Mouse (Mus musculus) T-helper 1 cell (primary cell): ENCODE measurements around the gene Cnn1.
"Not testable (repeated sequence)": the region's sequence is repeated elsewhere in the genome, so short reads cannot be mapped to it uniquely, and the experiment has no call there.

Experiments
- in situ Hi-C: fragments of 300-600 bp; cut with MboI, MseI; formaldehyde crosslinking; loops from one replicate; pipeline ENCODE4 v1.15.1; 2025; ENCODE audit warnings: high pct_unique_total_duplicates

The Cnn1 gene

DNA sequence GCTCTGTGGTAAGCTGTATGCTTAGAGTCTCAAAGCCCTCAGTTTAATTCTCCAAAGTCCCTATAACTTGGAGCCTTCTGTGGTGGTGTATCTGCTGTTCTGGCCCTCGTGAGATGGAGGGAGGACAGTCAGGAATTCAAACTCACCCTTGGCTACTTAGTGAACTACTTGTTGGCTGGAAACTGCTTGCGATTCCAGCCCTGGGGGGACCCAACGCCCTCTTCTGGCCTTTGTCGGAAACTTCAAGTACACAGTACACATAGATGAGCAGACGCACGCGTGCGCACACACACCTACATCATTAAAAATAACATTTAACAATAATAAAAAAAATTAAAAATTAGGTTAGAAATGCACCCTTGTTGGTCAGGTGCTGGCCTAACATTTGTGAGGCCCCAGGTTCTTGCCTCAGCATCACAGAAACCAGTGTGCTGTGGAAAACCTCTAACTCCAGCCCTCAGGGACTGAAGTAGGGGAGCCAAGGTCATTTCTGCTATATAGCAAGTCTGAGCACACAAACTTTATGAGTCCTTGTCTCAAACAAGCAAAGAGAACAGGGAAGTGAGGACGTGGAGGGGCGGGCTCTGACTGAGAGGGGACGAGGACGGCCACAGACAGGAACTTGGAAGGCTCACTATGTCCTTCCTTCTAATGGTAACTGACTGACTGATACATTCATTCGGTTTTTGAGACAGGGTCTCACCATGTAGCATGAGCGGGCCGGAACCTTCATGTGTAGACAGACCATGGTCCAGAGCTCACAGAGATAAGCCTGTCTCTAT is 26.4 kb downstream of the Cnn1 start:
- in situ Hi-C loops = no loop called here

DNA sequence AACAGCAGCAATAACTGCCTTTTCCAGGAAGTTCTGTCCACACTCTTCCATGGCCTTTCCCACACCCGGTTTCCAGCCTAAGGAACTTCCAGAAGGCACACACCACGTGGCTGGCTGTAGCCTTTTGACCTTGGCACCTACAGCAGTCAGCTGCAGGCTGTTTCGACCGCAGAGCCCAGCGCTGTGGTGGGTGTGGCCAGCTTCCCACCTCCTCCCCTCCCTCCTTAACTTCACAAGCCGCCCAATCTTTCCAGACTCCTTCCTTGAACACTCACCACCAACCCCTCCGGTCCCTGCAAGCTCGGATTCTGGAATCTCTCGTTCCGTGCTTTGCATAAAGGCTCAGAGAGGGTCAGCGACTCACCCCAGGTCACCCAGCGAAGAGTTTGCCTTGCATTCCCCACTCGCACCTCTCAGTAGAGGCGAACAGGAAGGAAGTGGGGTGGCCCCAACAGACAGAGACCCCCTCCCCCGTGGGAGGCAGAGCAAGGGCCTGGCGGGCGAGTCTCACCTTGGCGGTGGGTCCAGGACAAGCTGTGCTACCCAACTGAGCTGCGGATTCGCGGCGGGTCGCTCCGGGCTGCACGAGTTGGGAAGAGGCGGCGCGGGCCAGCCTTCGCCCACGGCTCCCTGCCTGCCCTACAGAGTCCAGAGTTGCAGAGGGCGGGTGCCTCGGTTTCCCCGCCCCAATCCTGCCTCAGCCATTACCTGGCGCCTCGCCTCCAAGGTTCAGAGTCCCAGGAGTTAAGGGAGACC is 32.4 kb downstream of the Cnn1 start:
- in situ Hi-C loops = no loop called here

DNA sequence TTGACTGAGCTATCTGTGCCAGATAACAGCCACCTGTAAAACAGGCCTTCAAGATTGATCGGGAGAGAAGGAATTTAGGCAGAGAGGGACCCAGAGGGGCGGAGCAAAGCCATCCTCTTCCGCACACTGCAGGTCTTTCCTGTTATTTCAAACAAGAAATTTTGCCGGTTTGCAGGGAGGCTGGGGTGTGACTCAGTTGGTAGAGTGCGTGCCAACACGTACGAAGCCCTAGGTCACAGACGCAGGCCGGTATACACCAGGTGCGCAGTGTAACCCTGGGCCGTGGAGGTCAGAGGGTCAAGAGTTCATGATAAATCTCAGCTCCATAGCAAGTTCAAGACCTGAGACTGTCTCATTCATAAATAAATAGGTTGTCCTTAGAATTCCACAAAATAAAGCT is 33.2 kb downstream of the Cnn1 start:
- in situ Hi-C loops = no loop called here

DNA sequence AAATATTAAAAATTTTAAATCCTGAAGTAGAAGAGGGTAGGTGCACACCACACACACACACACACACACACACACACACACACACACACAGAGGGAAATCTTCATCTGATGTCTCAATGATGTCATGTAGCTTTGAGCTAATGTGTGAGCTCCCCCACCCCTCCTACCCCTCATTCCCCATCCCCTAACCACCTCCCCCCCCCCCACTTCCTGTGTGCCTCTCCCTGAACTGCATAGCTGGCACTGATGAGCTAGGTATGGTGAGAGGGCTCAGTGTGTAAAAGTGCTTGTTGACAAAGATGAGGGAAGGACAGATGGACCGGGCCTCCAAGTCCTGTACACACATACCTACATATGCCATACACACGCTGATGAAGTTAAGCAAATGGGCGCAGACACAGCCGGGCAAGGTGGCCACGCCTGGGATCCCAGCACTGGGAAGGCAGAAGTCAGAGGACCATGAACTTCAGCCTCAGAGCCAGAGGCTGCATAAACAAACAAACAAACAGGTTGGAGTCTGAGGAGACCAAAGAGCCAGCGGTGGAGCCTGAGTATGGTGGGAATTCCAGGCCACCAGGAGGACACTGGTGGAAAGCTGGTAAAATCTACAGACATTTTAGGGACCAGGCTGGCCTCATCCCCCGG is 35.4 kb downstream of the Cnn1 start:
- in situ Hi-C loops = no loop called here

DNA sequence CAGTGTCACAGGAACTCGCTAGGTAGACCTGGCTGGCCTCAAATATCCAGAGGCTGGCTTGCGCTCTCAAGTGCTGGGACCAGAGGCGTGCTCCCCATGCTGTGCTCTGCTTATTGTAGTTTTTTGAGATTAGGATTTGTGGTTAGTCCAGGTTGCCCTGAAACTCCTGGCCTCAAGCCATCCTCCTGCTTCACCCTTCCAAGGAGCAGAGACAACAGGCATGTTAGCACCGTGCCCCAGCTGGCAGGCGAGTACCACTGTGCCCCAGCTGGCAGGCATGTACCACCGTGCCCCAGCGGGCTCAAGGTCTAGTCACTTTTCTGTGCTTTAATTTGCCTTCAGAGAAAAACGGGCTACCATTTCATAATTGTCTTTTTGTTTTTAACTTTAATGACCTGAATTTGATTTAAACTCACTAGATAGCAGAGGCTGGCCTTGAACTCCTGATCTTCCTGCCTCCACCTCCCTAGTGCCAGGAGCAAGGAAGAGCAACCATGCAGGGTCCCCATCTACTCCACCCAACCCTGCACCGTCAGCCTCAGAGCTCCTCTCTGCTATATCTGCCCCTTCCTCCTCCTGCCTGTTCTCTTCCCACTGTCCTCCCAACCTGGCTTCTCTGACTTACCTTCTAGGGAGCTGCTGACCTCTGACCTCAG is 36.1 kb downstream of the Cnn1 start:
- in situ Hi-C loops = no loop called here

DNA sequence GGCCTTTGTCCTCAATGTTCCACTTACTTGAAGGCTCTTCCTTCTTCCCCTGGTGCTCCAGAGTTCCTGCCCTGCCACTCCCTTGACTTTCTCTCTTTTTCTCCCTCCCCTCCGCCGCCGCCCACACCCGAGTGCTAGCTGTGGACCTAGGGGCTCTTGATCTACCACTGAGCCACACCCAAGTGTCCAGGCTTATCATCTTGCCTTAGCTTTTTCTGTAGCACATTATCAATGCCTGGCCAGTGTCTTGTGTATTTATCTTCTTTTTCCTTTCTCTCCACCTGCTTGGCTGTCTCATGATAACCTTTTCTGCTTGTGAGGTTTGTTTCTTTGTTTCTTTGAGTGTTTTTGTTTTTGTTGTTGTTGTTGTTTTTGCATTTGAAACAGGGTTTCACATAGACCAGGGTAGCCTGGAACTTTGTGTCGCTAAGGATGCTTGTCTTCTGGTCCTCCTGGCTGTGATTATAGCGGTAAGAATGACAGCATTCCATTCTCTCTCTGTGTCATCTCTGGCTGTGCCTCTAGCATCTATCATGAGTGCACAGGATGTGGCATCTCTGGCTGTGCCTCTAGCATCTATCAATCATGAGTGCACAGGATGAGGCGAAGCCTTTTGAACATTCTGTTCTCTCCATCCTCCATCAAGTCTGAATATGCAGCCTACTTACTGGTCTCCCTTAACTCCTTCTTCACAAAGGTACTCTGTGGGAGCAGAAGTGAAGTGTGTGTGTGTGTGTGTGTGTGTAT is 36.8 kb downstream of the Cnn1 start, which contains the start of gene Acp5:
TSS of gene Acp5 (minus strand) at position 68 of the 747 bp plus-strand sequence.
- in situ Hi-C loops = no loop called here

DNA sequence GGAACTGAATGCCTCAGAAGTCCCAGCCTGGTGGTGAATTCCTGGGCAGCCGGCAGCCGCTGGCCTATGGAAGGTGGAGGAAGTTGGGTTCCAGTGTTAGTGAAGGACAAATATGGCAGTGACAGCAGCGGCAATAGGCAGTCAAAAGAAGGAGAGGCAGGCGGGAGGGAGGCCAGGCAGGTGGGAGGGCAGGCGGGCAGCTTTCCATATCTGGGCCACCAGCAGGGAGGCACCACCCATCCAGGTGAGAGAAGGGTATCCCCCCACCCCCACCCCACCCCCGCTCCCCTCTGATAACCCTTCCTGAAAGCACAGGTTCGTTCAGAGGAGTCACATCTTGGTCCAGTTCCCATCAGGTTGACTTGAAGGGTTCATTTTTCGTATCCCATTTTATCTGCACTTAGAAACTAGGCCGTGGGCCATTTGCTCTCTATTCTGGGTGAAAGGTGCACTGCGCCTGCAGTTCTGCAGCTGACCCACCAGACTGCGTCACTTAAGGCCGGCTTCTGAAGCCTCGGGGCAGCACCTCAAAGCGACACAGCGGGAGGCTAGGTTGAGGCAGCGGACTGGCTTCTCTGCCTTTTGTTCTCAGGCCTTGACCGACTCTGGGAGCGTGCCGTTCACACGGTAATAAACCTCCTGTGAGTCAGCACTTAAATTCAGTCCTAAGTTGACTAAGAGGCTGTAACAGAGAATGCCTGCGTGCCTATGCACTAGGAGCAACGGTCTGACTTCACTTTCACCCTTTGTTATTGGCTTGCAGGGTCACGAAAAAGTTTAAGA is 37.9 kb downstream of the Cnn1 start:
- in situ Hi-C loops = no loop called here

DNA sequence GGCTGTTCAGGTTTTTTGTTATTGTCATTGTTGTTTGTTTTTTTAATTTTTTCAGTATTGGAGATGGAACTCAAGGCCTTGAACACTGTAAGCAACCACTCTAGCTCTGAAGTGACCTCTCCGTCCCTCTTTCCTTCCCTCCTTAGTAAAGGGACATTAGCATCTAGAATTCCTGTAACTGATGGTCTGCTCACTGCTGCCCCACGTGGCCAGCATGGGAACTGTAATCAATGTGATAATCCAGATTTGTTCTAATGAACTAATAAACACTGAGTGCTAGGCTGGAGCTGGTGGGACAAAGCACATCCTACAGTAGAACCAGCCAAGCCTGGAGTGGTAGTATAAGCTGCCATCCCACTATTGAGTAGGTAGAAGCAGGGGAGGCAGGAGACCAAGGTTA is 39.5 kb downstream of the Cnn1 start:
- in situ Hi-C loops = no loop called here

DNA sequence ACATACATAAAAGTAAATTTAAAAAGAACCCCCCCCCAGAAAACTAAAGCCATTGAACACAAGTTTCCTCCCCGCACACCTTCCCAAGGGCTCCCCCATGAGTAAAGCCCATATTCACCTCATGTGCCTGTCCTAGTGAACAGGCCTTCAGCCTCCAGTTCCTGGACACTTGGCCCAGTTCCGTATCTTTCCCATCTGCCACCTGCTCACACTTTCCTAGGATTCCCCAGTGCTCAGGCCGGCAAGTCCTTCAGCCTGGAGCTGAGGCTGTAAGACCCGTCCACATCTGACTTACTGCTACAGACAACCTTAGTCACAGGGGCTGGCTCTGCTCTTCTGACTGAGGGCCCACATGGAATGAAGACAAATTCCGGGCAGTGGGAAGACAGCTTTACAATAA is 40.7 kb downstream of the Cnn1 start:
- in situ Hi-C loops = loop anchor here (5.0 kb wide), 1 partner anchor 162 kb away; no protein-coding TSS in a partner anchor

DNA sequence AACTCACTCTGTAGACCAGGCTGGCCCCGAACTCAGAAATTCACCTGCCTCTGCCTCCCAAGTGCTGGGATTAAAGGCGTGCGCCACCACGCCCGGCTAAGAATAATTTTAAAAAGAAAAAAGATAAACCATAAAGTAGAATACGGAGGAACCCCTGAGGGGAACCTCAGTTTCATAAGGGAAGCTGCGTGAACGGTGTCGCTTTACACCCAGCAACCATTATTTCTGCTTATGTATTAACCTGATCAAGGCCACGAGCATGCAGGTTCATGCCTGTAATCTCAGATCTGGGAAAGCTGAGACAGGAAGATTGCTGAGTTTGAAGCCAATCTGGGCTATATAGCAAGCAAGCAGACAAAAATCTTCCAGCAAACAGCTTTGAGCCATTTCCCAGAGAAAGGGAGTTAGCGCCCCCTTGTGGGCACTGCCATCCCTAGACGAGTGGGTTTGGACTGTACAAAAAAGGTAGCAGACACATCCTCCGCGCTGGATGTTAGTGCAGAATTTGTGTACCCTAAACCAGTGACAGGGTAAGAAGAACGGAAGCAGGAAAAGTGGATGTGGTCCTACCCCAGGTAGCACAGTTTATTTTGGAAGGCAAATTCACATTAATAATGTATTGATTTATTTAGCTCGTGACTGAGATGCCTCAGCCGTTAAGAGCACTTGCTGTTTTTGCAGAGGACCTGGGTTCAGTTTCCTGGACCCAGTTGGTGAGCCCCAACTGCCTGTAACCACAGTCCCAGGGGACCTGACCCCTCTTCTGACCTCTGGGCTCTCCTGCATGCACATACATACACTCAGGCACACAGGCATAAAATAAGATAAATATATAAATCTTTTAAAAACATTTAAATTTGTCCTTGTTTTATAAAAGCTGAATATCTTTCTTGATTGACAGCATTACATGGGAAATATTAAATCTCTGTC is 44.4 kb downstream of the Cnn1 start:
- in situ Hi-C loops = loop anchor here (5.0 kb wide), 1 partner anchor 166 kb away; no protein-coding TSS in a partner anchor

DNA sequence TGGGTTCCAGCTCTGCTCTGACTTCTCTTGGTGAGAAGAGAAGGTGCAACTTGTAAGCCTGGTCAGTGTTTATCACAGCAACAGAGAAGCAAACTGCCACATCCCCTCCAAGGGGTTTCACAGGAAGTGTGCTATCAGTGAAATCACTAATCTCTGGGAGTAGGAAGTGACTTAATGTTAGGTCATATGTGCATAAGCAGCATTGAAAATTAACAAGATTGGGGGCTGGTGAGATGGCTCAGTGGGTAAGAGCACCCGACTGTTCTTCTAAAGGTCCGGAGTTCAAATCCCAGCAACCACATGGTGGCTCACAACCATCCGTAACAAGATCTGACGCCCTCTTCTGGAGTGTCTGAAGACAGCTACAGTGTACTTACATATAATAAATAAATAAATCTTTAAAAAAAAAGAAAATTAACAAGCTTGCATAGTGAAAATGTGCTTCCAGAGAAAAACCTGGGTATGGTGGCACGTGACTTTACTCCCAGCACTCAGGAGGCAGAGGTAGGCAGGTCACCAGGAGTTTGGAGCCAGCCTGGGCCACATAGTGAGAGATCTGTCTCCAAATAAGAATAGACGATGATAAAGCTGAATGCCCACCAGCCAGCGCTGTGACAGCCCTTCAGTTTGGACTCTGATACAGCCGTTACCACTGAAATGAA is 45.4 kb downstream of the Cnn1 start:
- in situ Hi-C loops = loop anchor here (5.0 kb wide), 1 partner anchor 167 kb away; no protein-coding TSS in a partner anchor

DNA sequence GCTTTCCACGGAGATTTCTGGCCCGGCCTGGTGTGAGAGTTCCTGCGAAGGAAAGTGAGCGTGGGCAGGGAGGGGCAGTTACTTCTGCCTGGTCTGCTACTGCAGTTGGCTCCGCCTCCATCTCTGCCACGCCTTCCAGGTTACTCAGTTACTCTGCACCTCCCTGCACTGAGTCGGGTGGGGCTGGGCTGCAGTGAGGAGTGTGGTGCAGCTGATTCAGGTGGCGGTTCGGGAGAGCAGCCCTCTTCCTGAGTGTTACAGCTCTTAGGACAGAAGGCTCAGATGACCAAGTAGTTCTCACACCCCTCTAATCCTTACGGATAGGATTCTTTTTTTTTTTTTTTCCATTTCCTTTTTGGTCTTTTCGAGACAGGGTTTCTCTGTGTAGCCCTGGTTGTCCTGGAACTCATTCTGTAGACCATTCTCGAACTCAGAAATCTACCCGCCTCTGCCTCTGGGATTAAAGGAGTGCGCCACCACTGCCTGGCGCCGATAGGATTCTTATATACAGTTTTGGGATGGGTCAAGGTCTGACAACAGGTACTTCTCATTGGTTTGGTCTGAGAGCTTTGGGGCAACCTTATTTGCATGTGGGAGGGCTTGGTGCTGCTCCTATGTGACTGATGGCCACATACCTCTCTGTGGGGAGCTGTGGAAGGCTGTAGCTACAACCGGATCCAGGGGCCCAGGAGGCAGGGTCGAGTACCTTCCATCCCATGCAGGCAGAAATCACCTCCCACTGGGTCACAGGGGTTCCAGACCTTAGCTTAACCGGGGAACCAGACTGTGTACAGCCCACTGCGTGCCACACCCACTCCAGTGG is 50.6 kb downstream of the Cnn1 start:
- in situ Hi-C loops = loop anchor here (5.0 kb wide), 1 partner anchor 82 kb away; no protein-coding TSS in a partner anchor

DNA sequence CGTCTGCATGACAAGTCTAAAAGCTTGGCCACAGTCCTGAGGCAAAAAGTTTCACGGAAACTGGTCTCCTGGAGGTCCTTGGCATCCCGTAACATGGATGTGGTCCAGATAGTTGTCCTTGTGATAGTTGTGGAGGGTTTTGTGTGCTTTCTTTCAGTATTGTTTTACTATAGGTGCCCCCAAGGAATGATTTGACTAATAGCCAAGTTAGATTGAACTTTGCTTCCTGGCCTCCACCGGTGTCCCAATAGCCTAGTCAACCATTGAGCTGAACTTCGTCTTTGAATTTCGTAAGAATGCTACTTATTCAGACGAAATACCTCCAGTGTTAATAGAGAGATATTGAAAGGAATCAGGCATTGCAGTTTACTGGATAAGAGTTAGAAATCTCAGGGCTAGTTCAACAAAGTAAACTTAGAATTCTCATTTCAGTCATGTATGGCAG is 51.3 kb downstream of the Cnn1 start:
- in situ Hi-C loops = not testable (repeated sequence)

DNA sequence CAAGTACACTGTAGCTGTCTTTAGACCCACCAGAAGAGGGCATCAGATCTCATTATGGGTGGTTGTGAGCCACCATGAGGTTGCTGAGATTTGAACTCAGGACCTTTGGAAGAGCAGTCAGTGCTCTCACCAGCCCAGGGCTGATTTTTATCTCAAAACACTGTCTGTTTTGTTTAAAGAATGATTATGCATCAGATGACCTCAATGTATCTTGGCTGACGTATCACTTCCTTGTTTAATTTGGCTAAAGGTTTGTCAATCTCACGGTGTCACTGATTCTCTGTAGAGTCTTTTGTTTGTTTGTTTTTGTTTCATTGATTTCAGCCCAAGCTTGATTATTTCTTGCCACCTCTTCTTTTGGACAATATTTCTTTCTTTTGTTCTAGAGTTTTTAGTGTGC is 51.9 kb downstream of the Cnn1 start:
- in situ Hi-C loops = no loop called here

DNA sequence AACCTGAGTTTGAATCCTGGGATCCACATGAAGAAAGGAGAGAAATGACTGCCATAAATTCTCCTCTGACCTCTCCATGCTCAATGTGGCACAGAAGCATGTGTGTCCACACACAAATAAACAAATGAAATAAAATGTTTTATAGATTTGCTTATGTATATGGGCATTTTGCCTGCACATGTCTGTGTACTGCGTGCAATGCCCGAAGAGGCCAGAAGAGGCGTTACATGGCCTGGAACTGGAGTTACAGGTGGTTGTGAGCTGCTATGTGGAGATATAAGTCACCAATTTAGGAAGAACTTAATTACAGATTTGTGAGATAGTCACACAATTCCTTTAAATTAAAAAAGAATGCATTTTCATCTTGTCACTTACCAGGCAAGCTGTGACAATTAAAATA is 54.8 kb downstream of the Cnn1 start:
- in situ Hi-C loops = no loop called here

DNA sequence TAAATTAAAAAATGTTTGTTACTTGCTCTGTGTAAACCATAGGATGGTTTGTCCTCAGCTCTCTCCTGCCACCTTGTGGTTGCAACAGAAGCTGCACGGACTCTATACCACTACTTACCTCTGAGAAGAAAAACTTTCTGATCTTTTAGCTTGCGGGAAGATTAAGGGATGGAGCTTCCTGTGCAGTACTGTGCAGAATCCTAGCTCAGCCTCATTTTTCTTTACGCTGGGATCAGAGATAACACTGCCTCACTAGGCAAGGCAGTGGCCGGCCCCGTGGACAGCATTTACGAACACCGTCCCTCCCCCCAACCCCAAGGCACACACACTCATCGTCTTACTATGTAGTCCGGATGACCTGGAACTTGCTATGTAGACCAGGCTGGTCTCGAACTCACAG is 56.6 kb downstream of the Cnn1 start:
- in situ Hi-C loops = no loop called here

DNA sequence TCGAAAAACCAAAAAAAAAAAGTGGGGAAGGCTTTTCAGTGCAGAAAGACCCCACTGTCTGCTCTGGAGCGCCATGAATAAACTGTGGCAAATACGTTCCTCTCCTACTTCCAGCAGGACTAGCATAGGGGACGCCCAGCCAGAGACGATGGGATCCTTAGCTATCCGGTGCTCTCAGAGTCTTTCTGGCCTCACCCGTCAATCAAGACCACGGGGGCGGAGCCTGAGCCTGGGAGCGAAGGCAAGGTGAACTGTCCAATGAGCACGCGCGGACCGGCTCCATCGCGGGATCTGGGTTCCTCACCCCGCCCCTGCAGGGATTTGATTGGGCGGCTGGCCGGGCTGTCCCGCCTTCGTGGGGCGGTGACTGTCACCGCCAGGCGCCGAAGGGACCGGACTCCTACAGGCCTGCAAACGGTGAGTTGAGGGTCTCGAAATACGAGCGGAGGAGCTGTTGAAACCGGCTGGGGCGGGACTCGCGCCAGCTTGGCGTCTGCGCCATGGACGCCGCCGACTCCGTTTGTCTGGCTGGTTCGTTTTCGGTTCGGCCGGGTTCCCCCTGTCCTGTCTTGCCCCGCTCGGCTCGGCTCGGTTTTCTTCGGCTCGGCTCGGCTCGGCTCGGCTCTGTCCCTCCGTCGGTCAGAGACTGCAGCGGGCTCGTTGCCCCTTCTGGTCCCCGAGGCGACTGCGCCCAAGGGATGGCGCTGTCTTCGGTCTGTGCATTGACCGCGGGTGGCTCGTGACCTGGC is 57.7 kb downstream of the Cnn1 start, which contains the start of gene Pigyl:
TSS of gene Pigyl (plus strand) at position 350 of the 749 bp plus-strand sequence.
- in situ Hi-C loops = no loop called here
